Mouse (Mus musculus): ENCODE results near the gene Olfr215. TPM values are rescaled to one million over a fixed set of nuclear protein-coding genes. Genes with fewer than 3 reads are reported as not detected.
"Not testable (repeated sequence)": the region's sequence is repeated elsewhere in the genome, so short reads cannot be mapped to it uniquely, and the experiment has no call there.

Gene Olfr215
- not detected in 2 replicates for polyA plus RNA-seq (2015; fragmentation: Nextera tagmentation; extraction: Ambion mirVana)

- H3K9ac ChIP-seq: no peak within 1 kb of the TSS
- H3K4me3 ChIP-seq: no peak within 1 kb of the TSS
- WGBS: 51% methylated on average over 4 of the region's 4 CpGs
- no peak within 1 kb of the TSS for H3K27ac ChIP-seq
- no peaks in the 10 kb centered on the region for H3K36me3 ChIP-seq (ENCODE audit: poor library complexity, severe bottlenecking)
- H3K27me3 ChIP-seq: no peaks in the 10 kb centered on the region
- no peak for ATAC-seq
- H3K9me3 ChIP-seq (replicated peaks): no peaks in the 10 kb centered on the region
- no peaks in the 10 kb centered on the region for H3K4me1 ChIP-seq
- H3K4me2 ChIP-seq: no peak within 1 kb of the TSS
These were observed at the start of gene Olfr215 for GRCm38 (mm10) chr6:116584095-116584494. Gene Olfr215, minus strand, starts transcription at chr6:116584195.

- 51% methylated on average over 1 of the region's 1 CpGs for WGBS
- Histone ChIP-seq H3K36me3 (ENCODE audit: poor library complexity, severe bottlenecking) (no peaks in the 10 kb centered on the region), H3K4me1 (peaks cover 8% of the 10 kb centered on the region), H3K27ac (no peak overlapping the region), H3K9me3 (replicated peaks) (no peaks in the 10 kb centered on the region), H3K4me3 (no peak overlapping the region), H3K27me3 (no peaks in the 10 kb centered on the region), H3K9ac (no peak overlapping the region), H3K4me2 (no peak overlapping the region)
- ATAC-seq: no peak
These were observed 48.1 kb upstream of the Olfr215 start for GRCm38 (mm10) chr6:116632129-116632528.

- Histone ChIP-seq H3K4me3 (no peak overlapping the region), H3K27ac (no peak overlapping the region), H3K4me1 (peaks cover 19% of the 10 kb centered on the region), H3K9ac (no peak overlapping the region), H3K4me2 (no peak overlapping the region), H3K36me3 (ENCODE audit: poor library complexity, severe bottlenecking) (peaks cover 18% of the 10 kb centered on the region), H3K27me3 (no peaks in the 10 kb centered on the region), H3K9me3 (replicated peaks) (no peaks in the 10 kb centered on the region)
- WGBS: 95% methylated on average over 10 of the region's 10 CpGs
- no peak for ATAC-seq
These were observed 45.8 kb upstream of the Olfr215 start for GRCm38 (mm10) chr6:116629766-116630165.

- Histone ChIP-seq H3K4me1 (peaks cover 19% of the 10 kb centered on the region), H3K4me3 (peak within 1 kb of the TSS; percentile 89), H3K27me3 (no peaks in the 10 kb centered on the region), H3K9ac (peak within 1 kb of the TSS; percentile 98), H3K27ac (peak within 1 kb of the TSS; percentile 90), H3K36me3 (ENCODE audit: poor library complexity, severe bottlenecking) (peaks cover 28% of the 10 kb centered on the region), H3K9me3 (replicated peaks) (no peaks in the 10 kb centered on the region), H3K4me2 (peak within 1 kb of the TSS; percentile 67)
- WGBS: under 1% methylated on average over 56 of the region's 56 CpGs
- peak; percentile 98 for ATAC-seq
These were observed 44.7 kb upstream of the Olfr215 start, which contains the start of gene Zfp422 for GRCm38 (mm10) chr6:116628539-116629171. Gene Zfp422, minus strand, starts transcription at chr6:116628999.

GRCm38 (mm10) chr6:116628095-116628494 lies 44.1 kb upstream of the Olfr215 start:
- Histone ChIP-seq H3K27ac (peak overlapping the region; percentile 90), H3K27me3 (no peaks in the 10 kb centered on the region), H3K4me2 (peak overlapping the region; percentile 67), H3K9me3 (replicated peaks) (no peaks in the 10 kb centered on the region), H3K4me1 (peaks cover 19% of the 10 kb centered on the region), H3K36me3 (ENCODE audit: poor library complexity, severe bottlenecking) (peaks cover 30% of the 10 kb centered on the region), H3K4me3 (peak overlapping the region; percentile 89), H3K9ac (peak overlapping the region; percentile 98)
- ATAC-seq: no peak
- WGBS: 16% methylated on average over 9 of the region's 9 CpGs

GRCm38 (mm10) chr6:116626417-116626816 lies 42.4 kb upstream of the Olfr215 start:
- not testable (repeated sequence) for ATAC-seq; H3K9ac ChIP-seq; H3K27me3 ChIP-seq; H3K4me3 ChIP-seq; H3K27ac ChIP-seq; H3K4me2 ChIP-seq; H3K9me3 ChIP-seq (replicated peaks)
- WGBS: 95% methylated on average over 9 of the region's 9 CpGs
- Histone ChIP-seq H3K4me1 (peaks cover 19% of the 10 kb centered on the region), H3K36me3 (ENCODE audit: poor library complexity, severe bottlenecking) (peaks cover 30% of the 10 kb centered on the region)

- Histone ChIP-seq H3K36me3 (ENCODE audit: poor library complexity, severe bottlenecking) (peaks cover 24% of the 10 kb centered on the region), H3K27ac (no peak overlapping the region), H3K4me2 (no peak overlapping the region), H3K9ac (no peak overlapping the region), H3K4me3 (no peak overlapping the region), H3K9me3 (replicated peaks) (no peaks in the 10 kb centered on the region), H3K4me1 (peaks cover 7% of the 10 kb centered on the region; the same call in 1 of the 2 replicates), H3K27me3 (no peaks in the 10 kb centered on the region)
- 74% methylated on average over 8 of the region's 8 CpGs for WGBS
- no peak for ATAC-seq
These were observed 37.5 kb upstream of the Olfr215 start for GRCm38 (mm10) chr6:116621318-116622023.

GRCm38 (mm10) chr6:116618073-116618472 lies 34.1 kb upstream of the Olfr215 start:
- no peaks in the 10 kb centered on the region for H3K9me3 ChIP-seq (replicated peaks)
- no peak overlapping the region for H3K9ac ChIP-seq
- no peaks in the 10 kb centered on the region for H3K36me3 ChIP-seq (ENCODE audit: poor library complexity, severe bottlenecking)
- no peak for ATAC-seq
- no peak overlapping the region for H3K4me3 ChIP-seq
- no peak overlapping the region for H3K27ac ChIP-seq
- no peak overlapping the region for H3K4me2 ChIP-seq
- H3K4me1 ChIP-seq: no peaks in the 10 kb centered on the region
- no peaks in the 10 kb centered on the region for H3K27me3 ChIP-seq

- no peaks in the 10 kb centered on the region for H3K9me3 ChIP-seq (replicated peaks)
- ATAC-seq: no peak
- no peak overlapping the region for H3K9ac ChIP-seq
- H3K4me2 ChIP-seq: no peak overlapping the region
- no peaks in the 10 kb centered on the region for H3K36me3 ChIP-seq (ENCODE audit: poor library complexity, severe bottlenecking)
- H3K4me1 ChIP-seq: no peaks in the 10 kb centered on the region
- 95% methylated on average over 2 of the region's 2 CpGs for WGBS
- no peaks in the 10 kb centered on the region for H3K27me3 ChIP-seq
- H3K27ac ChIP-seq: no peak overlapping the region
- no peak overlapping the region for H3K4me3 ChIP-seq
These were observed 31.7 kb upstream of the Olfr215 start for GRCm38 (mm10) chr6:116615719-116616118.

- Histone ChIP-seq H3K27ac (no peak overlapping the region), H3K36me3 (ENCODE audit: poor library complexity, severe bottlenecking) (no peaks in the 10 kb centered on the region), H3K27me3 (no peaks in the 10 kb centered on the region), H3K9me3 (replicated peaks) (no peaks in the 10 kb centered on the region), H3K4me3 (no peak overlapping the region), H3K4me1 (no peaks in the 10 kb centered on the region), H3K9ac (no peak overlapping the region), H3K4me2 (no peak overlapping the region)
- no peak for ATAC-seq
- WGBS: 51% methylated on average over 4 of the region's 4 CpGs
These were observed 23.2 kb upstream of the Olfr215 start for GRCm38 (mm10) chr6:116607230-116607629.

GRCm38 (mm10) chr6:116600969-116601368 lies 17.0 kb upstream of the Olfr215 start:
- H3K4me2 ChIP-seq, ATAC-seq, H3K9ac ChIP-seq: not testable (repeated sequence)

GRCm38 (mm10) chr6:116569834-116570233 lies 14.2 kb downstream of the Olfr215 start:
- 28% methylated on average over 3 of the region's 3 CpGs for WGBS

More at GRCm38 (mm10) chr6:116600969-116601368, 17.0 kb upstream of the Olfr215 start:
- H3K4me3 ChIP-seq; H3K9me3 ChIP-seq (replicated peaks); H3K27me3 ChIP-seq; H3K4me1 ChIP-seq; H3K27ac ChIP-seq; H3K36me3 ChIP-seq (ENCODE audit: poor library complexity, severe bottlenecking): not testable (repeated sequence)

More at GRCm38 (mm10) chr6:116569834-116570233, 14.2 kb downstream of the Olfr215 start:
- no peaks in the 10 kb centered on the region for H3K4me1 ChIP-seq
- no peak overlapping the region for H3K4me2 ChIP-seq
- ATAC-seq: no peak
- no peaks in the 10 kb centered on the region for H3K36me3 ChIP-seq (ENCODE audit: poor library complexity, severe bottlenecking)
- H3K9me3 ChIP-seq (replicated peaks): no peaks in the 10 kb centered on the region
- no peak overlapping the region for H3K27ac ChIP-seq
- H3K9ac ChIP-seq: no peak overlapping the region
- no peak overlapping the region for H3K4me3 ChIP-seq
- H3K27me3 ChIP-seq: no peaks in the 10 kb centered on the region

Data from forebrain, embryonic 13.5 days (tissue).